Mouse (Mus musculus): ENCODE results near the gene Gzma. TPM values are rescaled to one million over a fixed set of nuclear protein-coding genes. Genes with fewer than 3 reads are reported as not detected.

Gzma gene
- polyA plus RNA-seq, 1 experiment from 2014 or later: 4.2 TPM

DNA sequence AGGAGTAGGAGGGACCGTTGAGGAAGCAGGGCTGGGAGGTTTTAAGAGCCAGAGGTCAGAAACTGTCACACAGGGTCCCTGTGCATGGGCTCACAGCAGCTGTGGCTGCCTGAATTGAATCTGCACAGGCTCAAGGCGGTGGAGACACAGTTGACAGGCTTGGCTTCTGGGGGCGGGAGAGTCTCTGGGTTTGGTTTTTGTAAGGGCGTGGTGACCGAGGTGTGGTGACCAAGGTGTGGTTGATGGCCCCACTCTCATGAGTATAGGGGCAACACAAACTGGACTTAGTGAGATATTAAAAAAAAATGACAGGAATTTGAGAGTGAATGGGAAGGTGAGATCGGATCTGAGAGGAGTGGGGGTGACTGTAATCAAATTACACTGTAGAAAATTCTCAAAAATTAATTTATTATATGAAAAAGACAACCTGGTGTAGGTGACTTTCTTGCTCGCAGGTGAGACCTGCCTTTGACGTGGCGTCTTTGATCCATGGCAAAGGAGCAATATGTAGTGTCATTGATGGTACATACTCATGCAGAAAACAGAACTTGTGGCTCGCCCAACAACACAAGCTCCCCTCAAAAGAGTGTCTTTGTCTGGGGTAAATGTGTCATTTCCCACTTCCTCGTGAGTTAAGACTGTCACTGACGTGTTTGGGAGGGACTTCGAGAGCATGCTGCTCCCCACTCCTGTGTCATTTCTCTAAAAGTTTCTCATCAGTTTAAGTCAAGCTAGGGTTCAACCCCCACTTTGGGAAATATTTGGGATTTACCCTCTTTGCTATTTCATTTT lies 13.4 kb downstream of the Gzma start:
- H3K4me1 ChIP-seq: peaks cover 16% of the 10 kb centered on the region
- no peak overlapping the region for H3K4me2 ChIP-seq
- no peaks in the 10 kb centered on the region for H3K27me3 ChIP-seq (replicated peaks)
- ATAC-seq (ENCODE audit: extremely low read depth, insufficient number of reproducible peaks, low FRiP score, low TSS enrichment): no peak
- WGBS: 67% methylated on average over 13 of the region's 13 CpGs
- no peak overlapping the region for H3K27ac ChIP-seq (replicated peaks)
- H3K9ac ChIP-seq: no peak overlapping the region
- no peaks in the 10 kb centered on the region for H3K9me3 ChIP-seq
- no peaks in the 10 kb centered on the region for H3K36me3 ChIP-seq
- no peak overlapping the region for H3K4me3 ChIP-seq

DNA sequence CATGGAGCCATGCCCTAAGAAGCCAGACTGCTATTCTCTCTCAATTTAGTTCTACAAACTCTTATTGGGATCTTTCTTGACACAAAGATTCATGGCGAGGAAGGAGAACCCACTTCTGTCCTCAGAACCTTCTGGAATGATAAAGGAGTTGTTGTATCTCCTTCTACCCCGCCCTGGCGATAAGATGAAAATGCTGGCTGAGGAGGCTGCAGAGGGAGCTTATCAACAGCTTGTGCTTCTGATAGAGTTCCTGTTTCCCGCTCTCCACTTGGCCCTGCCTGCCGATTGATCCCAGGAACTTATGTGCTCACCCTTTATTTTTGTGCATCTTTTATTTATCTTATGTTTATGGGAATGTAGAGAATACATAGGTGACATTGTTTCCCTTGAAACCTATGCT lies 16.0 kb downstream of the Gzma start:
- H3K9me3 ChIP-seq: no peaks in the 10 kb centered on the region

DNA sequence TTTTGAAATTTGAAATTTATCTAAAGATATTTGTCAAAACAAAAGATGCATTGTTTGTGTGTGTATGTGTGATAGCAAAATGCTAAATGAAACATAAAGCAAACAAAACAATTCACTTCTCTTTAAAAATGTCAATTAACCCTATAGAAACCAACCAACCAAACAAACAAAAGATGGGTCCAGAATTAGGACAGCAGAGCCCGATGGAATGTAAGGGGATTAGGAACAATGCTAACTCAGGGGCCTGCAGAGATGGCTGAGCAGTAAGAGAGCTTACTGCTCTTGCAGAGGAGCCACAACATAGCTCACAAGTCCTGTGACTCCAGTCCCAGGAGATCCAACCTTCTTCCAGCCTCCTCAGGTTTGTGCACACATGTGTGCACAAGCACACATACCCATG lies 18.7 kb downstream of the Gzma start:
- WGBS: 45% methylated on average over 1 of the region's 1 CpGs
- Histone ChIP-seq H3K27me3 (replicated peaks) (no peaks in the 10 kb centered on the region), H3K9me3 (no peaks in the 10 kb centered on the region), H3K9ac (no peak overlapping the region), H3K4me2 (no peak overlapping the region), H3K27ac (replicated peaks) (no peak overlapping the region), H3K36me3 (no peaks in the 10 kb centered on the region), H3K4me3 (no peak overlapping the region), H3K4me1 (peaks cover 8% of the 10 kb centered on the region)
- no peak for ATAC-seq (ENCODE audit: extremely low read depth, insufficient number of reproducible peaks, low FRiP score, low TSS enrichment)

More for the DNA sequence above, 16.0 kb downstream of the Gzma start:
- Histone ChIP-seq H3K4me1 (peaks cover 8% of the 10 kb centered on the region), H3K27ac (replicated peaks) (no peak overlapping the region), H3K9ac (no peak overlapping the region), H3K36me3 (no peaks in the 10 kb centered on the region), H3K27me3 (replicated peaks) (no peaks in the 10 kb centered on the region), H3K4me3 (no peak overlapping the region), H3K4me2 (peak overlapping the region; percentile 15; the same call in 1 of the 2 replicates)
- 6% methylated on average over 5 of the region's 5 CpGs for WGBS
- no peak for ATAC-seq (ENCODE audit: extremely low read depth, insufficient number of reproducible peaks, low FRiP score, low TSS enrichment)

DNA sequence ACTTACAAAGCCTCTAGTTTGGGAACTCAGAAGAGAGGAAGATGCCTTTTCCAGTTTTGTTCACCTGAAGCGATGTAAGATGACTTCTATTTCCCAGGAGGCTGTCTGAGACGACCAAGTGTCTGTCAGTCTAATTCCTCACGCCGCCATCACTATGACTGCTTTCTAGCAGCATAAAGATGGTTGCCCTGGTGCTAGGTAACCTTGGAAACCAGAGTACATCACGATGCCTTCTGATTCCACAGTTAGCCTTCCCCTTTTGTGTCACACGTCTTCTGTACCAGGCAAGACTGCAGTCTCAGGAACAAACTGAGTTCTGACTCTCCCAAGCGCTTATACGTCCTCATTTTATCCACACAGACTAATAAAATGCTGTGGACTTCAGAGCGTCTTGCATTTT lies 21.8 kb downstream of the Gzma start:
- Histone ChIP-seq H3K27ac (replicated peaks) (no peak overlapping the region), H3K9ac (no peak overlapping the region), H3K9me3 (no peaks in the 10 kb centered on the region), H3K4me3 (no peak overlapping the region), H3K36me3 (no peaks in the 10 kb centered on the region), H3K4me1 (no peaks in the 10 kb centered on the region), H3K4me2 (no peak overlapping the region), H3K27me3 (replicated peaks) (no peaks in the 10 kb centered on the region)
- ATAC-seq (ENCODE audit: extremely low read depth, insufficient number of reproducible peaks, low FRiP score, low TSS enrichment): no peak
- WGBS: 76% methylated on average over 9 of the region's 9 CpGs

DNA sequence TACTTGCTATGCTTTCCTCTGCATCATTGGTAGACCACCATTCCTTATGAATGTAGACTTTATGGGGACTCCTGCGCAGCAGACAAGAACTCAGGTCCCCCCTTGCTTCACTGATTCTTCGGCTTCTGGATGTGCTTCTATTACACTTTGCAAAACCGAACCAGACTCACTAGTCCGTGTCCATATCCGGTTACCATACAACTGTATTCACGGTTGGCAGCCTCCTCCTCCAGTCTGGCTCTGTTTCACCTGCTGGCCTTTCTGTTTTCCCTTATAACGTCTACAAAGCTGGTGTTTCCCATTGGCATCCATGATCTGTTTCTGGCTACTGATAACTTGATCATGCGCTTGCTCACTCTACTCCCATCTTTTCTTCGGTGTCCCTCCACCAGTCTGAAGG lies 36.2 kb downstream of the Gzma start:
- Histone ChIP-seq H3K9me3 (no peaks in the 10 kb centered on the region), H3K27ac (replicated peaks) (no peak overlapping the region), H3K36me3 (no peaks in the 10 kb centered on the region), H3K9ac (no peak overlapping the region), H3K4me1 (no peaks in the 10 kb centered on the region), H3K4me2 (no peak overlapping the region), H3K27me3 (replicated peaks) (no peaks in the 10 kb centered on the region), H3K4me3 (no peak overlapping the region)
- WGBS: 82% methylated on average over 9 of the region's 9 CpGs
- ATAC-seq (ENCODE audit: extremely low read depth, insufficient number of reproducible peaks, low FRiP score, low TSS enrichment): no peak

DNA sequence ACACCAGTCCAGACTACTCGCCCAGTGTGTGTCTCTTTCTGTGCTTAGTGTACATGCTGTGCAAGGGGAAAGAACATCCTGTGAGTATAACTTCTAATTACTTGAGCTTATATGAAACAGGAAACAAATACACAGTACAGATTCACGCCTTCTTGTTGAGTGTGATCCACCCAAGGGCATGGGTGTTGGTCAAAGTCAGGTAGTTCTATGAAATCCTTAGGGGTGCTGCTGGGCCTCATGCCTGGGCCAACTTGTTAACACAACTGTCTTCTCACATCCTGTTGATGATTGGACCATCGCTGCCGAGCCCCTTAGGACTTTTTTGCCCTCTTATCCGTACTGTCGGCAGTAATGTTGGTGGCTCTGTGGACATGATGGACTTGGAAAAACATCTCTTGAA lies 39.0 kb downstream of the Gzma start:
- Histone ChIP-seq H3K27ac (replicated peaks) (no peak overlapping the region), H3K9me3 (no peaks in the 10 kb centered on the region), H3K4me1 (no peaks in the 10 kb centered on the region), H3K4me2 (no peak overlapping the region), H3K4me3 (no peak overlapping the region), H3K36me3 (no peaks in the 10 kb centered on the region), H3K27me3 (replicated peaks) (no peaks in the 10 kb centered on the region), H3K9ac (no peak overlapping the region)
- WGBS: 67% methylated on average over 6 of the region's 6 CpGs
- no peak for ATAC-seq (ENCODE audit: extremely low read depth, insufficient number of reproducible peaks, low FRiP score, low TSS enrichment)

DNA sequence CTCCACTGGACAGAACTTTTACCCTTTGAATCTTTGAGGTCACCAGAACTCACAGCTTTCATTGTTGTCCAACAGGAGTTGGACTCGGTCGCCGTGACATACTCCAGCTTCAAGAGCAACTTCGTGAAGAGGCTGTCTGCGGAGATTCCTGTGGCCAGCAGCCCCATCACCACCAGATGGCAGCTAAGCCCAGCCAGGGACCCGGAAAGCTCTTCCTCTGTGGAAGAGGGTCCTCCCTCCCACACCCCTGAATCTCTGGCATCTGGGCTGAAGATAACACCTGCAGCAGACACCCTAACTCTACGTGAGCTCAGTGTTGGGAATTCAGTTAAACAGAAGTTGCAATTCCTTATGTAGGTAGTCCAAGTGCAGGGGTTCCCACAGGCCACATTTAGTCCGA lies 45.0 kb downstream of the Gzma start:
- H3K27me3 ChIP-seq (replicated peaks): no peaks in the 10 kb centered on the region
- no peak overlapping the region for H3K4me3 ChIP-seq
- H3K9me3 ChIP-seq: no peaks in the 10 kb centered on the region
- no peak overlapping the region for H3K4me2 ChIP-seq
- H3K9ac ChIP-seq: no peak overlapping the region
- ATAC-seq (ENCODE audit: extremely low read depth, insufficient number of reproducible peaks, low FRiP score, low TSS enrichment): no peak
- no peaks in the 10 kb centered on the region for H3K4me1 ChIP-seq
- H3K36me3 ChIP-seq: no peaks in the 10 kb centered on the region
- WGBS: 19% methylated on average over 8 of the region's 8 CpGs
- no peak overlapping the region for H3K27ac ChIP-seq (replicated peaks)

DNA sequence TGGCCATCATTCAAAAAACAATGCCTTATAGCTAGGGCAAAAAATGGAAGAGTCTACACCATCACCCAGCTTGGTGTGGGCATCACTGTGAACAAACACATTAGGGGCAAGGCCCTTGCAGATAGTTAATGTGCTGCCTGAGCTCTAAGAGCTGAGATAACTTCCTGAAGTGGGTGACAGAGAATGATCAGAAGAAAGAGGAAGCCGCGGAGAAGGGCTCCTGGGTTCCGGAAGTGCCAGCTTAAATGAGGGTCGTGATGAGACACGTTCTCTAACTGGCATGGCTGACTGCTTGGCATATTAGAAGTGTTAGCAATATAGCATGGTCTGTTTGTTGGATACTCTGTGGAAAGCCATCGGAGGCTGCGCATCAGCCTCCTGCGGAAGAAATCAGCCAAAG lies 46.6 kb downstream of the Gzma start:
- WGBS: 75% methylated on average over 8 of the region's 8 CpGs
- Histone ChIP-seq H3K27ac (replicated peaks) (no peak overlapping the region), H3K9me3 (no peaks in the 10 kb centered on the region), H3K27me3 (replicated peaks) (no peaks in the 10 kb centered on the region), H3K9ac (no peak overlapping the region), H3K4me3 (no peak overlapping the region), H3K4me1 (no peaks in the 10 kb centered on the region), H3K4me2 (no peak overlapping the region), H3K36me3 (no peaks in the 10 kb centered on the region)
- ATAC-seq (ENCODE audit: extremely low read depth, insufficient number of reproducible peaks, low FRiP score, low TSS enrichment): no peak

DNA sequence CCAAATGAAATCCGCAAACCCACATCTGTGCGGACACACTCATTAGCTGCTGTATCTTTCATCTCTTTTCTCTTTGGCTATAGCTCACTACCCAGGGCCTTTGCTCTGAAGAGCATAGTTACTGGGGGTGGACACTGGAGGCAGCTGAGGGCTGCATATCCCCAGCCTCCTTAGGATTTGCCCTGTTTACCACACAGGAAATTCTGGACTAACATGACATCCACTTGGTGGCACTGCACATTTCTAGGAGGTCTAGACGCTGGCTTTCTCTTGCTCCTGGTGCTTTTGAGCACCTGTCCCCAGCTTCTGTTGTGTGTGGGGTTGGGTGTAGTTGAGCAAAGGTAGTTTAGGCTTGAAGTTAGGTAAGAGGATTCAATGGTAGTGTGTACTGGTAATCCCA lies 53.1 kb downstream of the Gzma start:
- H3K27ac ChIP-seq (replicated peaks): no peak overlapping the region
- H3K4me2 ChIP-seq: no peak overlapping the region
- no peaks in the 10 kb centered on the region for H3K27me3 ChIP-seq (replicated peaks)
- peaks cover 13% of the 10 kb centered on the region for H3K36me3 ChIP-seq
- no peak overlapping the region for H3K4me3 ChIP-seq
- WGBS: 72% methylated on average over 3 of the region's 3 CpGs
- no peak overlapping the region for H3K9ac ChIP-seq
- no peaks in the 10 kb centered on the region for H3K9me3 ChIP-seq
- no peak for ATAC-seq (ENCODE audit: extremely low read depth, insufficient number of reproducible peaks, low FRiP score, low TSS enrichment)
- peaks cover 12% of the 10 kb centered on the region for H3K4me1 ChIP-seq

DNA sequence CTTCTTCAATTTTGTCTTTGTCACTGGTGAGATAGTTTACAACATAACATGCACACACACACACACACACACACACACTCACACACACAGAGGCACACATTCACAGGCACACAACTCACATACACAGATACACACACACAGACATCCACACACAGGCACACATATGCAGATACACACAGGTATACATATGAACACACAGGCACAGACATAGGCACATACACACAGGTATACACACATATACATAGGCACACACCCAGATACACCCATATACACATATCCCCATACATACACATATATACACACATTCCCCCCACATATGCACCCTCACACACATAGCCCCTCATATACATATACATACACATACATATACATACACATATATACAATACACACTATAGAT lies 53.8 kb downstream of the Gzma start:
- Histone ChIP-seq H3K4me1 (peaks cover 12% of the 10 kb centered on the region), H3K4me3 (no peak overlapping the region), H3K36me3 (peaks cover 19% of the 10 kb centered on the region), H3K27me3 (replicated peaks) (no peaks in the 10 kb centered on the region), H3K9me3 (no peaks in the 10 kb centered on the region), H3K9ac (no peak overlapping the region), H3K27ac (replicated peaks) (no peak overlapping the region), H3K4me2 (peak overlapping the region; percentile 75; the same call in 1 of the 2 replicates)
- ATAC-seq (ENCODE audit: extremely low read depth, insufficient number of reproducible peaks, low FRiP score, low TSS enrichment): no peak

DNA sequence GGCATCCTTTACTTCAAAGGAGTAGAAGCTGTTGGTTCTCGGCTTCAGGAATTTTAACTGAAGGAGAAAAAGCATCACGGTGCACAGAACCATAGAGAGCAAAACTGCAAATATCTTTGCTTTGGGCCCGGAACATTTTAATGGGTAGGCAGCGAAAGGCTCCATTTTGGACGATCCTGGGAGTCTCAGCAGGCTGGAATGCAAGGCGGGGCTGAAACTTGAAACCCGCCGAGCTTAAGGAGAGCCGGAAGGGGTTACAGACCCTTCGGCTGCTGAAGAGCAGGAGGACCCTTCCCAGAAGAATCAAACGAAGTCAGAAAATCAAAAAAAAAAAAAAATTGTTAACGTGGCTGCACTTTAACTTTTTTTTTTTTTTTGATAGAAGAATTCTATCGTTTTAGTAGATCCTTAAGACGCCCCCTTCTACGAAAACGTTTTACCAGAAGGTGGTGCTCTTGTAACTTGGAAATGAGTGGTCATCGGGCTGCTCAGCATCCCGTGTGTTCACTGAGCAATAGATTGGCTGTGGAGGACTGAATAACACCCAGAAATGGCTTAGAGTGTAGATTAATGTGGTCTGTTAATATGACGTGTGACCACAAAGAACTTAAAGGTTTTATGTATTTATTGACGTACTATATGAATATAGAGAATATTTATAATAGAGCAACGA lies 54.4 kb downstream of the Gzma start, which contains the start of gene Gpx8:
Gene Gpx8 (minus strand): TSS at position 200 of the 673 bp plus-strand sequence.
- Histone ChIP-seq H3K36me3 (peaks cover 26% of the 10 kb centered on the region), H3K4me2 (peak within 1 kb of the TSS; percentile 75), H3K27ac (replicated peaks) (peak within 1 kb of the TSS; percentile 85), H3K4me3 (peak within 1 kb of the TSS; percentile 76), H3K4me1 (peaks cover 13% of the 10 kb centered on the region), H3K9me3 (no peaks in the 10 kb centered on the region), H3K9ac (peak within 1 kb of the TSS; percentile 87), H3K27me3 (replicated peaks) (no peaks in the 10 kb centered on the region)
- 0 out of 2 replicates have a peak, but pooled peaks have one; percentile 49 for ATAC-seq (ENCODE audit: extremely low read depth, insufficient number of reproducible peaks, low FRiP score, low TSS enrichment)
- 6% methylated on average over 21 of the region's 21 CpGs for WGBS
